Mouse (Mus musculus) right cerebral cortex, postnatal 25 days (tissue): ENCODE measurements around the gene Ttc30a2.
"Not testable (repeated sequence)": the region's sequence is repeated elsewhere in the genome, so short reads cannot be mapped to it uniquely, and the experiment has no call there.

Experiments used
- DNase-seq: peaks from one replicate; pipeline ENCODE4 v3.0.0; 2022

Ttc30a2 gene

DNA sequence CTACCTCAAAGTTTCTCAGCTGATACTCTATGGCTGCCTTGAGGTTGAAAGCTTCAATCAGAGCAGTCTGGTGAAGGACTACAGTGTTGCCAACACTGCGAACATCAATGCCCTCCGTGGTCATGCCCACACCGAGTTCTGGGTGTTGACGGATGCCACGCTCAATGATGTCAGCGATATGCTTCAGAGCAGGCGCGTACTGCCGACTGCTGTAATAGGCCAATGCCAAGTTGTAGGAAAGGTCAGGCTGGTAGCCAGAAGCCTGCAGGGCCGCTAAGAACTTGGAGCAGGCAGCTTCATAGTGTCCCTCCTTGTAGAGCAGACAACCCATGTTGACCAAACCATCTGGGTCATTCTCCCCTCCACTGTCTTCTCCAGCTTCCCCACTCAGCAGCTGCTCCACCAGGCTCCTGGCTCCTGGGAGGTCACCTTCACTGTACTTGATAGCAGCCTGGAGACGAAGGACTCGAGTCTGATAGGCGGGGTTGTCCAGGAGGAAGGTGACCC, 3.0 kb upstream of the Ttc30a2 start:
- DNase-seq, result not testable (repeated sequence)

DNA sequence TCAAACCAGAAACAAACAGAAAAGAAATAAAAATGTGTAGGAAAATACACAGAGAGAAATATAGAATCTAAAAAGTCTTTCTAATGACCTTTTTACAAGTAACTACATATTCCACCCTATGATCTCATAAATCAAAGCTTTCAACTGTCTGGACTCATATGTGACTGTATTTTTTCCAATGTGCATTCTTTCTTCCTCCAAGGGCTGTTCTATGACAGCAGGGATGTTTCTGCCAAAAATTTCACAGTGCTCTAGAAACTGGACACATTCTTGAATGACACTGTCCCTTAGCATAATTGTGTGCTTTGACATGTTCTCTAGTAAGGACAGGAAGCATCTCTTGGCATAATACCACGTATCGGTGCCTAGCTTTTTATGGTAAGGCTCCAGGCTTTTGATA, 1.9 kb downstream of the Ttc30a2 start:
- DNase-seq, result not testable (repeated sequence)

DNA sequence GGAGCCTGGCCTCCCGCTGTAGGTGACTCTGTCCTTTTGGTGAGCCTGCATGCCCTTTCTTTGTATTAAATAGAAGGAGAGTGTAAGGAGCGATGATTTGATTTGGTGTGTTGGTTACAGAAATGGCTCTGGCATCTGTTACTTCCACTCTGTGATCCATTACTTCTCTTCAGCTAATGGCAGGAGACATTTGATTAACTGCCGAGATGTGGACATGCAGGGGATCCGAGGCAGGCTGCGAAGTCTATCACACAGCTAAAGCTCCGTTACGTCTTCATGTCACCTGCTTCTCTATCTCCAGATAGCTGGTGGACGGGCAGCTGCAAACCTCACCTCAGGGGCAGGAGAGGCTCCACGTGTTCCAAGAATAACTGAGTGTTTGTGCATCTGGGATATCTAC, 3.8 kb downstream of the Ttc30a2 start:
- DNase-seq, result no peak

DNA sequence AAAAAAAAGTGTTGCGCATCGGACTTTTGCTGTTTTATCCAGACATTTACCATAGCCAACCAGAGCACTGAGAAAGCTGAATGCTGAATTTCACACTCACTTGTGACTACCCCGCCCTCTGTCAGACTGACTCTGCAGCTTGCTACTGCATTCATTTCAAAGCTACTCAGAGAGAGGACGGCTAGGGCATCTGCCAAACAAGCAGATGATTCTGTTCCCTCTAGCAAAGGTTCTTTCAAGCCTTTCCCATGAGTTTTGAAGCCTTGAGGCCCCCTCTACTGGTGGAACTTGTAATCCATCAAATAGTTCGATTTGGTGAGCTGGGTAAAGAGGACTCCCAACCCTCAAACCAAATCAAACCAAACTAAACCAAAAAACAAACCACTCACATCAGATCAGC, 13.0 kb downstream of the Ttc30a2 start:
- DNase-seq, result peak; percentile 57

DNA sequence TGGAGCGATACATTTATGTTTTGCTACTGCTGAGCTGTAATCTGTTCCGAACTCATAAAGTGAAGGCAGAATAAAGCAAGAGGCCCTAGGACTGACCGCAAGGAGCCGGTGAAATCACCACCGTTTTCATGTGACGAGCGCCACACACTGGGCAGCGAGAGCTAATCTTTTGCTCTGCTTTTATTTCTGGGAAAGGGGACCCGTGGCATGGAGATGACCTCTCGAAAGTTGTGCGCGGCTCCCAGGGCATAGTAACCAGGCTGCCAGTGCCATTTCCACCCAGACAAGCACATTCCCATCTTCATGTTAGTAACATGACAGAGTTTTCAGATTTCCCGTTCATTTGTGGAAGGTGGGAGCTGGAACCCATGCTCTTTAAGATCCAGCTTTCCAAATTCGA, 13.5 kb downstream of the Ttc30a2 start:
- peak; percentile 44 for DNase-seq

DNA sequence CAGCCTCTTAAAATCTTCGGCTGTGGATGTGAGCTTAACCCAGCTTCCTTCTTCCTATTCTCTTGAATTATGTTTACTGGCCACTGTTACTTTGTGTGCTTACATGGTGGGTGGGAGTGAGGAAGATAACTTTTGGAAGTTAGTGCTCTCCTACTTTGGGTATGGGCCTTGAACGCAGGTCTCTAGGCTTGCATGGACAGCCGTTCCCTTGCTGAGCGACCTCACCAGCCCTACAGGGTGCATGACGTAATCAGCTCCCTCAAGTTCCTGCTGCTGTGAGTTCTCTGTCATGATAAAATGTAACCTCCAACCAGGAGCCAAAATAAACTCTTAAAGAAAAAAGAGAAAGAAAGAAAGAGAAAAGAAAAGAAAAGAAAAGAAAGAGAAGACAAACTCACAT, 13.9 kb downstream of the Ttc30a2 start:
- DNase-seq, result no peak

DNA sequence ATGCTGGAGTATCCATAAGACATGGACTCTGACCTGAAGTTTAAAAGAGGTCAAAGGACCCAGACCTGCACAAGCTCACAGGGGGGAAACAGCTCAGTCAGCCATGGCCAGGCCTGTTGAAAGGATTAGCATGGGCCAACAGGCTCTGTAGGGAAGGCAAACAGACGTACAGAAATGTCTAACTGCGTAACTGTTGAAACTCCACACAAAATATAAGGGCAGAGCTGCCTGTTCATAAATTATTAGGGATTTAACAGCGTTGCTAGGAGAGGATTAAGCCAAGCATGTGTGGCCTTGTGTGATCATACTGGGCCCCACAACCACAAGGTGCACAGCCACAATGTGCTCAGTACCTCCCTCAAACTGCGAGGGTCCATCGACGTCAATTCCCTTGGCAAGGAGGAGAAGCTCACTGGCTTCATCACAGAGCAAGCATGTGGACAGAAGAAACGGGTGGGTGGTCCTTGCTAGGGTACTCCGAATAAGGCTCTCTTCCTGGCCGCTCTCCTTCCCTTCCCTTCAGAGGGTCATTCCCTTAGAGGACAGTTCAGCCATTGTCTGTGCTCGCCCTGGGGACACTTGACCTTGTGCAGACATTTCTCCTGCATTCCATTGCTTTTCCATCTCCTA, 14.6 kb downstream of the Ttc30a2 start:
- no peak for DNase-seq

DNA sequence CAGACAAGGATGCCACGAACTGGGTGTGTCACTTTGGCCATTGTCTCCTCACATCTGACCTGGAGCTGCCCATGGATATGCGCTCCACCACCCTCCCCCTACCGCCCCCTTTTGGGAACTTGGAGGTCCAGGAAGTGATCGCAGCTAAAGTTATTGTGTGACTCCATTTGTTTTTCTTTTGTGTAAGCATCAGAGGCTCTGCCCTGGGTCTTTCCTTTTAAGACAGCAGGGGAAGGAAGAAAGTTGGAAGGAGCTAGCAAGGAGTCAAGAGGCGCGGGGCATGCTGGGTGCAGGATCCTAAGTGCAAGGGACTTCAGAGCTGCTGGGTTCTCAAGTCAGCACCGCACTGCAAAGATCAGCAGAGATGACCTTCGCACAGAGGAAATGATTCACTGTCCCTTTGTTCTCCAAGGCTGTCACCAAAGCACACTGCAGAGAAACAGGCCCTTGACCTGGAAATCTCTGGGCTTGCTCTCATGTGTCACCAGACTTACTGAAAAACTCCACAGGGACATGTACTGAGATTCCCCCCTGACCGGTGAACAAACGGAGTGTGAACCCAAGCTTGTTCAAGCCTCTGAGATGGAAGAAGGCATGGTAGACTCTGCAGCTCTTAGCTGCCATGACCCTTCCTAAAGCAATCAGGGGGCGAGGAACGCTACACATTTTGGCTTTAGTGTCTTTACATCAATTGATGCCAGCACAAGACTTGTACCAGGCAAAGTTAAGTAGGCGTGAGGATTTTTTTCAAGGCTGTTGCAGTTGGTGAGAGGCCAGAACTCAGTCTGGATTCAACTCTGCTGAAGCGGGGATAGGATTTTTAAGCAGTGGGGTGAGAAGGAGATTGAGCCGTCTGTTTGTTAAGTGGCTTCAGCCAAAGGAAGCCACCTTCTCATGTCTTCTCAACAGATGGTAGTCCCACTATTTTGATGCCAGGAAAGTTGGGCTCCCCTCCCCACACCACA, 17.3 kb downstream of the Ttc30a2 start:
- no peak for DNase-seq

DNA sequence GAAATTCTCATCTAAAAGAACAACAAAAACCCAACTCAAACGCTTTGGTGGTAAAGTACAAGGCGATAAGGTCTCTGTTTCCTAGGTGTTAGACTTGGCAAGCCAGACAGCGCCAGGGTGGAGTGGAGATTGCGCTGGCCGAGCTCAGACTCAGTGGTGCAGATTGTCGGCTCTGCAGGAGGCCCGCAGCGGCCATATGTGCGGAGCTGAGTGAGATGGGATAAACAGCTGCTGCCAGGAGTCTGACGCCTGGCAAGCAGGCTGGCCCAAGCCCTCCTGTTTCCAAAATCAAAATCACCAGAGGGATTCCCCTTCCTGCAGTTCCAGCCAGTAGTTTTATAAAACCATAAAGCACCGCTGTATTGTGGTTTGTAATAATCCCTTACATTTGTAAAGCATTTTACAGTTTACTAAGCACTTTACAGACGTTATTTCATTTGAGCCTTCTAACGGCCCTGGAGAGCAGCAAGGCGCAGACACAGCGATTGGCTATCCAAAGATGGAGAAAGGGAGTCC, 18.1 kb downstream of the Ttc30a2 start:
- DNase-seq, result no peak

DNA sequence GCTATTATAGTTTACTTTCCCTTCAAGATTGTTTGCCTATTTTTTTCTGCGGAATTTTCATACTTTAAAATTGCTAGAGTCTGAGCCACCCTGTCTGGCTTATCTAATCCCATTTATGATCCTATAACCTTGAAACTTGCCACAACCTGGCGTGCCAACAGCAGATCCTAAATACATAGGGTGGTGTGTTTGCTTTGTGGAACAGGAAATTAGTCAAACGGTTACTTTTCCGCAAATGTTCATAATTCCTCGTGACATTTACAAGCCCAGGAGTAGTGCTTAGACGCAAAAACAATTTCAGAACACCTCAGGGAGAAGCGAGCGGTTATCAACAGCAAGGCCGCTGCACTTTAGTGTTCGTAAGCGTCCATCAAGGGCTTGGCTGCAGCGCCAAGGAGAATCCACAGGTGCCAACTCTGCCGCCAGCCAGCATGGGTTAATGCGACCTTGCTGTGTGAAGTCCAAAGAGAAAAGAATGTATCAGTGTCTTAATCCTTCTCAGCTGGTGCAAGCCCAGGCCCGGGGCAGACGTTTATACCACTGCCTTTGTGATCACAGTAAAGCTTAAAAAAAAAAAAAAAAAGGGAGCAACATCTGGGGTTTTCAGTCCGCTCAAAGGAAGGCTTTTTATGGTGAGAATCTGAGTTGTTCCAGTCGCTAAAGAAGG, 18.7 kb downstream of the Ttc30a2 start:
- DNase-seq, result no peak

DNA sequence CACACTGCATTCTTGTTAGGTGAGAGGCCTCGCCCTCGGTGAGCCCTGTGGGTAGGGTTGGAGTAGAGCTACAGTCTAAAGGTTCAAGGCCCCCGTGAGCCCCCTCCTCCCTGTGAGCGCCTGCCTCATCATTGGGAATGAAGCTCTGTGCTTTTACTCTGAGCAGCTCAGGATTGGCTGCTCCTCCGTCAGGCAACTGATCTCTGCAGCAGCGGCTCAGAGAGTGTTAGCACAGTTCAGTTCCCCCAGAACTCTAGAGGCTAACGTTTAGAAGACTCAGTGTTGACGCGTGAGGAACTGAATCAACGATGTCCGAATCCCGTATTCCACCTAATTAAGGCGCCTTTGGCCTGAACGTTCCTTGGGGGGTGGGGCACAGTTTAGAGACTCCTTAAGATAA, 22.3 kb downstream of the Ttc30a2 start:
- no peak for DNase-seq

DNA sequence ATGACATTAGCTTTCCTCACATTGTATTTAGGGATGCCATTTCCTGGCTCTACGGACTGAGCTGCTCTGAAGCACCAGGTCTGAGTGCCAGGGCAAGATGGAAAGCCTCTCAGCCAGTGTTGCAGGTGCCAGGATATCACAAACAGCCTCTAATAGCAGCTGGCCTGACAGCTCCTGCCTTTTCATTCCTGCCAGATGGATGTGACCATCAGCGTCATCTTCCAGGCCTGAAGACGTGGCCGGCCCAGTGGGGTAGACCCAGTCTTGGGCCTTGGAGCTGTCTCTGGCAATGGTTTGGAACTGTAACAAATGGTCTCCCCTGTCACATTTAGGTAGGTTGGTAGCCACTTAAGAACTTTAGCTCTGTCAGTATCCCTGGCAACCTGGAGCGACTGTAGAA, 24.6 kb downstream of the Ttc30a2 start:
- DNase-seq, result no peak

DNA sequence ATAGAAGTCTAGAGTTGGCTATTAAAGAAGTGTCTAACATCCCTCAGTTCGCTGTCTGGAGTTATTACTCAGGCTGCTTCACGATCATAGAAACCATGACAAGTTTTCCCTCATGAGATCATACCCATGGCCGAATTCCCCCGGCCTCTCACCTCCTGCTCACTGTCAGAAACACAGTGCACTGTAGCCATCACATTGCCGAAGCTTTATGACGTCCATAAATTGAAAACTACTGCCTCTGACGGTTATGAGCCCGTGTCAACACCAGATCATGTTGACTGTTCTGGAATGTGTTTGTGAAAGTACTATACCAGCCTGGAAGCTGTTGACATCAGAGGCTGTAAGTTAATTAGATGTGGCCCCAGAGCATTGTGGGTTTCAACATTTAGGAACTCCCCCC, 27.3 kb downstream of the Ttc30a2 start:
- no peak for DNase-seq

DNA sequence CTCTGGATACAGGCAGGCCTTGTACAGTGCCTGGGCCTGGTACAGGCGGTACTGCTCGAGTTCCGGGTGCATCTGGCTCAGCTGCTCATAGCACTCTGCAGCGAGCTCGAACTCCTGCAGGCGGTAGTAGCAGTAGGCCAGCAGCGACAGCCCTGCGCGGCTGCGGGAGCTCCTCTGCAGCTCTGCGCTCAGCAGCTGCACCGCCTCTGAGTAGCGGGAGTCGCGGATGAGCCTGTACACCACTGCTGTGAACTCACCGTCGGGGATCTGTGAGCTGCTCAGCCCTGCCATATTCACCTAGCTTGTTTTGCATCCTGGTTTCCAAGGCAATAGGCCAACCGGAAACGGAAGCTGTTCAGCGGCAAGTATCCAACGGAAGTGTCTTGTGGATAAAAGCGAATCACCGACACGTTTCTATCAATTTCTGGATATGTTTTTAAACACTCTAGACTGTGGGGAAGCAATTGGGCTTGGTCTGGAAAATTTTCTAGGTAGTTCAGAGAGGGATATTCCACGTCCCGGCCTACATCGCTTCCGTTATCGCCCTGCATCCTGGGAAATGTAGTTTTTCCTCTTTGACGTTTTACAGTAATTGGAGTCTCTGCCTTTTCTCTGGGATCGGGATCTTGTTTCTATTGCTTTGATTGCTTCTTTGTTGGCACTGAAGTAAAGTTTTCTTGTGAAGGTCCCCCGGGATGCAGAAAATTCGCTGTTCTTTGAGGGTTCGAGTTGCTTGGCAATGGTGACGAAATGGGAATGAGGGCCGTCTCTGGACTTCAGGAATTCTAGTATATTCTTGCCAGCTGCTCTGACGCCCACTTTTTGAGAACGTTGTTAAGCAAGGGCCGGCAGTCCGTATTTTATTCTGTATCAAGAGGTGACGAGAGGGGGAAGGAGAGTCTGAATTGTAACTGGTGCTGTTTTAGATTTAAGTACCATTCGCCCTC, 39.6 kb downstream of the Ttc30a2 start, which contains the start of gene Ttc30b:
TSS of gene Ttc30b (minus strand) at position 469 of the 947 bp plus-strand sequence.
- peak; percentile 78 for DNase-seq

DNA sequence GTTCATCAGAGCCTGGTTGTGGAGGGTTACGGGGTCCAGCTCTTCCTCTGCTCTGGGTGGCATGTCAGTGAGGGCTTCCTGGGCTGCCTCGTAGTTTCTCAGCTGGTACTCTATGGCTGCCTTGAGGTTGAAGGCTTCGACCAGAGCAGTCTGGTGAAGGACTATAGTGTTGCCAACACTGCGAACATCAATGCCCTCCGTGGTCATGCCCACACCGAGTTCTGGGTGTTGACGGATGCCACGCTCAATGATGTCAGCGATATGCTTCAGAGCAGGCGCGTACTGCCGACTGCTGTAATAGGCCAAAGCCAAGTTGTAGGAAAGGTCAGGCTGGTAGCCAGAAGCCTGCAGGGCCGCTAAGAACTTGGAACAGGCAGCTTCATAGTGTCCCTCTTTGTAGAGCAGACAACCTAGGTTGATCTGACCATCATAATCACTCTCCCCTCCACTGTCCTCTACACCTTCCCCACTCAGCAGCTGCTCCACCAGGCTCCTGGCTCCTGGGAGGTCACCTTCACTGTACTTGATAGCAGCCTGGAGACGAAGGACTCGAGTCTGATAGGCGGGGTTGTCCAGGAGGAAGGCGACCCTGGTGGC, 40.4 kb downstream of the Ttc30a2 start:
- not testable (repeated sequence) for DNase-seq

DNA sequence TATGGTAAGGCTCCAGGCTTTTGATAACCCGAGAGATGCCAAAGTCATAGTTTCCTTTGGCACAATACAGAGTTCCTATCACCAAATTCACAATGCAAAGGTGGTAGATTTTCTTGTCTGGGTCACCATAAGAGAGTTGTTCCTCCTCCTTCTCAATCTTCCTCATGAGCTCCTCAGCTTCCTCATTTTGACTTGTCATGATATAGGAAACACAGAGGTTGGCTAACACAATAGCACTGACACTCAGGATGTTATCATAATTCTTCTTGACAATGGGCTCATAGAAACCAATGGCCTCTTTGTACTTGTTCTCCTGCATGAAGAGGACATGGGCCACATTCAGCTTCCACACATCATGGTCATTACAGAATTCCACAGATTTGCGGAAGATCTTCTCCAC, 41.3 kb downstream of the Ttc30a2 start:
- DNase-seq, result not testable (repeated sequence)

DNA sequence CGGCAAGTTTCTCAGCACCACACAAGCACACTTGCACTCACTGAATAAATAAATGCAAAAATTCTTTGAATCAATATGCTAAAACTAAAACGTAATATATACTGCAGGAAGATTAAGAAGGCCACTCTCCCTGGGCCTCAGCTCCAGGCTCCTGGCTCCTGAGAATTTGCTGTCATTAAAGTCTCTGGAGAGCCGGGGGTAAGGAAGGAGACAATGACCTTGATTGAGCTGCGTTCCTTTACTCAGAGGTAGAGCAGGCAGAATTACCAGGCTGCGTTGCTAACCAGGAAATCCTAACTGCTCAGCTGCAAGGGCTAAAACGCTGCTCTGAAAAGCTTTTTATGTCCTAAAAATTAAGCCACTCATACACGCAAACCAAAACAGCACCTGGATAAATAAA, 44.4 kb downstream of the Ttc30a2 start:
- no peak for DNase-seq

DNA sequence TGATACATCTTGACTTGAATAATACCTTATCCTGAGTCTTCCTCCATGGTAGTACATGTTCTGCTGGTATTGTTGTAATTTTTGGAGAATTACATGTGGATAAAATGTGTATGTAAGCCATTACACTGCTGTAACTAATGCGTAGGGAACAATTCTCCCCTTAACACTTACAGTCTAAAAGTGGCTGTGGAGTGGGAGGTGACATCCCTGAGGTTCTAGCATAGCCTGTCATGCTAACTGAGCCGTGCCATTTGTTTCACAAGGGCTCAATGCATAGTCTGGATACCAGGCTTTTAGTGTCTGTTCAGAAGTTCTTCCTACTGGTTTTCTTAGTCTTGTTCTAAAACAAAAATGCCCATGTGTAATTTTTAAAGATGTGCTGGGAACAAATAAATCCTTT, 47.0 kb downstream of the Ttc30a2 start:
- DNase-seq, result no peak

DNA sequence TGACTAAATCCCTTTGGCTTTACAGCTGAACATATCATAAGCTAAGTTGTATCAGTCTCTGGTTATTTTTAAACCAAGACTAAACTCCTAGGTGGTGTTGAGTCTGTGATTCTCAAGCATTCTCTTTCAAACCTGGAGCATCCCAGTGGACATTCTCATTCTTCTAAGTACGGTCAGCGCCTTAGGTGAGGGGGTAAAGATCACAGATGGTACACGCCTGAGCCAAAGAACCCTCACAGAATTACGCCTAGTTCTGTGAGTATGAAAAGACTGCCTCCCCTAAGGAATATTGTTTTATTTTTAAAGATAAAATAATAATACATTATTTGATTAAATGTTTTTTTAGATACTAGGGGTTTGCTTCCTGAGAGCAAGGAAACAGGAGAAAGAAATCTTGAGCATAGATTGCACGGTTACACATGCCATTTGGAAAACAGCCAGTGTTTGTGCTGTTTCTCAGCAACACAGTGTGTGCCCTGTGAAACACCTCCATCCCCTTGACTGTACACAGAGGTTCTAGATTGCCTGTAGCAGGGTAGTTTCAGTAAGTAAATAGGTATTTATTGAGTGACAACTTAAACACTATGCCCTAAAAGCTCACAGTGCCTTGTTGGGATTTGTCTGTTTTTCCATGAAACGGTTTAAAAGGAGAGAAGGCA, 48.1 kb downstream of the Ttc30a2 start:
- DNase-seq, result no peak

DNA sequence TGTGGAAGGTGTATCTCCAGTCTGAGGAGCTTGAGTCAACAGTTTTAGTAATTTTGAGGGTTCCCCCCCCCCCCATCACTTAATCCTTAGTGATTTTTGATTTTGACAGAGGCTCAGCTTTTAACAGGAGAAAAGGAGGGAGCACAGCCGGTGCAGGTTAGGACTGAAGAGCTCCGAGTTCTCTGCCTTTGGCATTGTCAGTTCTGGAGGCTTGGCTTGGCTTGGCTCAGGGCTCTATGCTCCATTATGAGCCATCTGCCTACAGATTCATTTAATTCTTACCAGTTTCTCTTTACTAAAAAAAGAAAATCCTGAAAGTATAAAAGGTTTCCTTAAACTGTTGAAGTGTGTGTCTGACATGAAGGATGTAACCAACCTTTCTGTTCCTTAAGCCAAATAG, 48.8 kb downstream of the Ttc30a2 start:
- no peak for DNase-seq

DNA sequence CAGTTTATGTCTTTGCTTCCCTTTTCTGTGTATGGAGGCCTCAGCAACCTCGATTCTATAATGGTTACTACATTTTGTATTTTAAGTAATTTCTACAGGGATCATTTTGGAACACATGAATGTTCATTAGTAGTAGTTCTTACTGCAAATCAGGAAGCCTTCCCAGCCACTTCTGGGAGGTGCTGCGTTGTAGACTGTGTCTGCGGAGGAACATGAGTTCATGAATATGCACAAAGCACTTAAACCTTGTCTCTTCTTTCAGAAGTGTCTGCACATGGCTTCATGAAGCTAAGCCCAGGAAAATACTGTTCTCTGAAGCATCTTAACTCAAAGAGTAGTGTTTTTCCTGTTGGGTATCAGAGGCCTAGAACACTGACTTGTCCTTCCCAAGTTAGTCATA, 50.0 kb downstream of the Ttc30a2 start:
- no peak for DNase-seq
